Mouse (Mus musculus) limb, embryonic 13.5 days (tissue): ENCODE data around the gene Nab1. TPM values are rescaled to one million over a fixed set of nuclear protein-coding genes. Genes with fewer than 3 reads are reported as not detected.
A peak's percentile ranks its signal among the peaks of the same experiment; 100 is the strongest.

Source experiments
- ATAC-seq: fragments of 200-750 bp; cut with Nextera tagmentation; 2 replicates; pipeline ENCODE4 v1.8.0; 2017; ENCODE audit warnings: low read depth, moderate number of reproducible peaks, moderate TSS enrichment; ENCODE audit not compliant: low FRiP score
- H3K27ac ChIP-seq: fragments of 300-500 bp; sonication (generic); 2 replicates; pipeline ENCODE4 v1.5.1; 2015; ENCODE audit warnings: inconsistent platforms, mild to moderate bottlenecking, moderate library complexity
- H3K27me3 ChIP-seq: fragments of 300-500 bp; sonication (generic); 2 replicates; pipeline ENCODE4 v1.6.1; 2015; ENCODE audit warnings: mild to moderate bottlenecking, inconsistent platforms
- H3K36me3 ChIP-seq: fragments of 300-500 bp; sonication (generic); 2 replicates; pipeline ENCODE4 v1.6.1; 2015; ENCODE audit warnings: inconsistent platforms, mild to moderate bottlenecking, moderate library complexity
- H3K4me1 ChIP-seq: fragments of 300-500 bp; sonication (generic); 2 replicates; pipeline ENCODE4 v1.6.1; 2015; ENCODE audit warnings: inconsistent platforms
- H3K4me2 ChIP-seq: fragments of 300-500 bp; sonication (generic); replicated peaks from 2 replicates; pipeline ENCODE4 v1.6.1; 2015; ENCODE audit warnings: inconsistent platforms, mild to moderate bottlenecking, moderate library complexity
- H3K4me3 ChIP-seq: fragments of 300-500 bp; sonication (generic); 2 replicates; pipeline ENCODE4 v1.5.1; 2015; ENCODE audit warnings: moderate library complexity, mild to moderate bottlenecking, inconsistent platforms
- H3K9ac ChIP-seq: fragments of 300-500 bp; sonication (generic); 2 replicates; pipeline ENCODE4 v1.6.1; 2015; ENCODE audit warnings: mild to moderate bottlenecking, inconsistent platforms
- H3K9me3 ChIP-seq: fragments of 300-500 bp; sonication (generic); 2 replicates; pipeline ENCODE4 v1.6.1; 2016; ENCODE audit warnings: inconsistent platforms
- WGBS: fragments of 180-500 bp; shearing (Covaris S2); methylation state at CpG from one replicate; pipeline ENCODE4 v1.1.7; 2015; 5-methylcytosine and 5-hydroxymethylcytosine counted together
- polyA plus RNA-seq: library from polyadenylated mRNA; unstranded; fragments of >200 nt; fragmentation: Nextera tagmentation; extraction: Ambion mirVana; gene quantifications from 2 replicates; pipeline ENCODE4 v1.2.1, GENCODE M21; 2015

The Nab1 gene
- polyA plus RNA-seq, 1 experiment from 2014 or later = 10.7 TPM

GRCm38 (mm10) chr1:52470326-52470725 is 30.2 kb downstream of the Nab1 start:
- 41% methylated on average over 4 of the region's 4 CpGs for WGBS
- Histone ChIP-seq H3K4me3 (no peak overlapping the region), H3K4me2 (no peak overlapping the region), H3K36me3 (peaks cover 17% of the 10 kb centered on the region), H3K27me3 (no peaks in the 10 kb centered on the region), H3K9ac (no peak overlapping the region), H3K27ac (no peak overlapping the region), H3K9me3 (no peaks in the 10 kb centered on the region), H3K4me1 (peaks cover 13% of the 10 kb centered on the region)
- ATAC-seq = peak; percentile 44

GRCm38 (mm10) chr1:52466518-52467120 is 33.9 kb downstream of the Nab1 start:
- Histone ChIP-seq H3K4me1 (peaks cover 13% of the 10 kb centered on the region), H3K9ac (no peak overlapping the region), H3K9me3 (no peaks in the 10 kb centered on the region), H3K4me3 (no peak overlapping the region), H3K27me3 (no peaks in the 10 kb centered on the region), H3K4me2 (no peak overlapping the region), H3K27ac (no peak overlapping the region), H3K36me3 (peaks cover 17% of the 10 kb centered on the region)
- 87% methylated on average over 8 of the region's 8 CpGs for WGBS
- ATAC-seq = no peak

GRCm38 (mm10) chr1:52465830-52466229 is 34.6 kb downstream of the Nab1 start:
- Histone ChIP-seq H3K27me3 (no peaks in the 10 kb centered on the region), H3K9me3 (no peaks in the 10 kb centered on the region), H3K36me3 (peaks cover 24% of the 10 kb centered on the region), H3K9ac (no peak overlapping the region), H3K4me1 (peaks cover 8% of the 10 kb centered on the region; the same call in 1 of the 2 replicates), H3K4me2 (no peak overlapping the region), H3K27ac (no peak overlapping the region), H3K4me3 (no peak overlapping the region)
- WGBS = 91% methylated on average over 3 of the region's 3 CpGs
- ATAC-seq = no peak

GRCm38 (mm10) chr1:52465264-52465663 is 35.2 kb downstream of the Nab1 start:
- 81% methylated on average over 3 of the region's 3 CpGs for WGBS
- peaks cover 24% of the 10 kb centered on the region for H3K36me3 ChIP-seq

GRCm38 (mm10) chr1:52463305-52463704 is 37.2 kb downstream of the Nab1 start:
- 91% methylated on average over 6 of the region's 6 CpGs for WGBS

More at GRCm38 (mm10) chr1:52465264-52465663, 35.2 kb downstream of the Nab1 start:
- H3K27me3 ChIP-seq = no peaks in the 10 kb centered on the region
- peaks cover 2% of the 10 kb centered on the region; the same call in 1 of the 2 replicates for H3K4me1 ChIP-seq
- H3K4me3 ChIP-seq = no peak overlapping the region
- no peak overlapping the region for H3K4me2 ChIP-seq
- no peaks in the 10 kb centered on the region for H3K9me3 ChIP-seq
- no peak overlapping the region for H3K9ac ChIP-seq
- H3K27ac ChIP-seq = no peak overlapping the region
- ATAC-seq = no peak

GRCm38 (mm10) chr1:52456571-52456970 is 43.9 kb downstream of the Nab1 start:
- H3K4me2 ChIP-seq = no peak overlapping the region
- H3K4me1 ChIP-seq = no peaks in the 10 kb centered on the region
- H3K9ac ChIP-seq = no peak overlapping the region
- no peak overlapping the region for H3K4me3 ChIP-seq
- no peaks in the 10 kb centered on the region for H3K27me3 ChIP-seq
- H3K9me3 ChIP-seq = no peaks in the 10 kb centered on the region
- peaks cover 14% of the 10 kb centered on the region for H3K36me3 ChIP-seq
- no peak for ATAC-seq
- H3K27ac ChIP-seq = no peak overlapping the region
- WGBS = 88% methylated on average over 7 of the region's 7 CpGs

More at GRCm38 (mm10) chr1:52463305-52463704, 37.2 kb downstream of the Nab1 start:
- Histone ChIP-seq H3K4me1 (no peaks in the 10 kb centered on the region), H3K27ac (no peak overlapping the region), H3K4me3 (no peak overlapping the region), H3K4me2 (no peak overlapping the region), H3K9me3 (no peaks in the 10 kb centered on the region), H3K36me3 (peaks cover 28% of the 10 kb centered on the region), H3K27me3 (no peaks in the 10 kb centered on the region), H3K9ac (no peak overlapping the region)
- ATAC-seq = no peak

- no peak overlapping the region for H3K4me3 ChIP-seq
- no peak for ATAC-seq
- 83% methylated on average over 3 of the region's 3 CpGs for WGBS
- no peak overlapping the region for H3K4me2 ChIP-seq
- no peaks in the 10 kb centered on the region for H3K4me1 ChIP-seq
- no peaks in the 10 kb centered on the region for H3K27me3 ChIP-seq
- H3K27ac ChIP-seq = no peak overlapping the region
- peaks cover 7% of the 10 kb centered on the region; the same call in 1 of the 2 replicates for H3K36me3 ChIP-seq
- no peak overlapping the region for H3K9ac ChIP-seq
- H3K9me3 ChIP-seq = no peaks in the 10 kb centered on the region
These were observed 45.9 kb downstream of the Nab1 start for GRCm38 (mm10) chr1:52454509-52455001.

- H3K36me3 ChIP-seq = no peaks in the 10 kb centered on the region
- H3K27me3 ChIP-seq = no peaks in the 10 kb centered on the region
- WGBS = 70% methylated on average over 1 of the region's 1 CpGs
- H3K27ac ChIP-seq = no peak overlapping the region
- no peak overlapping the region for H3K4me3 ChIP-seq
- no peak overlapping the region for H3K4me2 ChIP-seq
- no peak overlapping the region for H3K9ac ChIP-seq
- no peaks in the 10 kb centered on the region for H3K4me1 ChIP-seq
- no peak for ATAC-seq
- H3K9me3 ChIP-seq = no peaks in the 10 kb centered on the region
These were observed 49.1 kb downstream of the Nab1 start for GRCm38 (mm10) chr1:52451360-52451759.

- WGBS = 53% methylated on average over 6 of the region's 6 CpGs
- Histone ChIP-seq H3K4me2 (no peak overlapping the region), H3K4me1 (no peaks in the 10 kb centered on the region), H3K27me3 (no peaks in the 10 kb centered on the region), H3K9ac (no peak overlapping the region), H3K4me3 (no peak overlapping the region), H3K27ac (no peak overlapping the region), H3K36me3 (no peaks in the 10 kb centered on the region), H3K9me3 (no peaks in the 10 kb centered on the region)
- ATAC-seq = no peak
These were observed 64.6 kb downstream of the Nab1 start for GRCm38 (mm10) chr1:52435856-52436255.

- ATAC-seq = no peak
- Histone ChIP-seq H3K4me1 (no peaks in the 10 kb centered on the region), H3K27me3 (no peaks in the 10 kb centered on the region), H3K4me2 (no peak overlapping the region), H3K9me3 (no peaks in the 10 kb centered on the region), H3K36me3 (no peaks in the 10 kb centered on the region), H3K27ac (no peak overlapping the region), H3K9ac (no peak overlapping the region), H3K4me3 (no peak overlapping the region)
- WGBS = 78% methylated on average over 4 of the region's 4 CpGs
These were observed 66.4 kb downstream of the Nab1 start for GRCm38 (mm10) chr1:52434085-52434484.

GRCm38 (mm10) chr1:52431806-52432205 is 68.7 kb downstream of the Nab1 start:
- 84% methylated on average over 8 of the region's 8 CpGs for WGBS
- Histone ChIP-seq H3K9ac (no peak overlapping the region), H3K27me3 (no peaks in the 10 kb centered on the region), H3K4me2 (no peak overlapping the region), H3K9me3 (no peaks in the 10 kb centered on the region), H3K36me3 (no peaks in the 10 kb centered on the region), H3K4me3 (no peak overlapping the region), H3K4me1 (no peaks in the 10 kb centered on the region), H3K27ac (no peak overlapping the region)
- no peak for ATAC-seq

GRCm38 (mm10) chr1:52430606-52431005 is 69.9 kb downstream of the Nab1 start:
- Histone ChIP-seq H3K4me3 (no peak overlapping the region), H3K9me3 (no peaks in the 10 kb centered on the region), H3K36me3 (no peaks in the 10 kb centered on the region), H3K27me3 (no peaks in the 10 kb centered on the region), H3K9ac (no peak overlapping the region), H3K4me1 (no peaks in the 10 kb centered on the region), H3K27ac (no peak overlapping the region), H3K4me2 (no peak overlapping the region)
- no peak for ATAC-seq
- 83% methylated on average over 2 of the region's 2 CpGs for WGBS

GRCm38 (mm10) chr1:52430116-52430515 is 70.4 kb downstream of the Nab1 start:
- Histone ChIP-seq H3K4me2 (no peak overlapping the region), H3K36me3 (no peaks in the 10 kb centered on the region), H3K9ac (no peak overlapping the region), H3K9me3 (no peaks in the 10 kb centered on the region), H3K4me3 (no peak overlapping the region), H3K27ac (no peak overlapping the region), H3K4me1 (no peaks in the 10 kb centered on the region), H3K27me3 (no peaks in the 10 kb centered on the region)
- no peak for ATAC-seq
- WGBS = 84% methylated on average over 1 of the region's 1 CpGs
